Mouse (Mus musculus) cortical plate, adult 2 months (tissue): ENCODE measurements around the gene Crim1.

ENCODE experiments used
- CTCF ChIP-seq: fragments of 200-500 bp; IDR thresholded peaks from 2 replicates; pipeline ENCODE4 v1.5.1; 2011; ENCODE audit warnings: mild to moderate bottlenecking, control low read depth, low read length; ENCODE audit not compliant: insufficient read depth; ENCODE audit errors: extremely low read depth
- POLR2A ChIP-seq: fragments of 200-500 bp; IDR thresholded peaks from 2 replicates; pipeline ENCODE4 v1.6.1; 2011; ENCODE audit warnings: mild to moderate bottlenecking, low read length, control low read depth; ENCODE audit not compliant: insufficient read depth; ENCODE audit errors: extremely low read depth

- no peak for TF ChIP-seq CTCF
- TF ChIP-seq POLR2A = no peak
Measured at GRCm38 (mm10) chr17:78318810-78319209, 118.8 kb downstream of the Crim1 start.
